Mouse (Mus musculus) hindbrain, embryonic 14.5 days (tissue): ENCODE data around the gene Camkk1. TPM values are rescaled to one million over a fixed set of nuclear protein-coding genes. Genes with fewer than 3 reads are reported as not detected.

Experiments used
- ATAC-seq: fragments of 200-750 bp; cut with Nextera tagmentation; 2 replicates; pipeline ENCODE4 v1.8.0; 2017; ENCODE audit warnings: moderate number of reproducible peaks, mild to moderate bottlenecking, moderate TSS enrichment, moderate library complexity; ENCODE audit not compliant: low FRiP score
- DNase-seq: peaks from one replicate; pipeline ENCODE4 v3.0.0-alpha.2; 2015; ENCODE audit warnings: low spot score
- H3K27ac ChIP-seq: fragments of 300-500 bp; sonication (generic); 2 replicates; pipeline ENCODE4 v1.5.1; 2014; ENCODE audit warnings: mild to moderate bottlenecking, moderate library complexity
- H3K27me3 ChIP-seq: fragments of 300-500 bp; sonication (generic); 2 replicates; pipeline ENCODE4 v1.6.1; 2014; ENCODE audit warnings: mild to moderate bottlenecking, low read length, mixed read lengths; ENCODE audit not compliant: control insufficient read depth, insufficient read depth
- H3K36me3 ChIP-seq: fragments of 300-500 bp; sonication (generic); replicated peaks from 2 replicates; pipeline ENCODE4 v1.6.1; 2014; ENCODE audit not compliant: control insufficient read depth, insufficient read depth
- H3K4me1 ChIP-seq: fragments of 300-500 bp; sonication (generic); replicated peaks from 2 replicates; pipeline ENCODE4 v1.6.1; 2014; ENCODE audit warnings: antibody characterized with exemption, low read length, mixed read lengths; ENCODE audit not compliant: control insufficient read depth, insufficient read depth
- H3K4me2 ChIP-seq: fragments of 300-500 bp; sonication (generic); replicated peaks from 2 replicates; pipeline ENCODE4 v1.6.1; 2014; ENCODE audit warnings: mild to moderate bottlenecking, moderate library complexity
- H3K4me3 ChIP-seq: fragments of 300-500 bp; sonication (generic); replicated peaks from 2 replicates; pipeline ENCODE4 v1.5.1; 2014; ENCODE audit warnings: mild to moderate bottlenecking, low read length
- H3K9ac ChIP-seq: fragments of 300-500 bp; sonication (generic); 2 replicates; pipeline ENCODE4 v1.6.1; 2014
- H3K9me3 ChIP-seq: fragments of 300-500 bp; sonication (generic); 2 replicates; pipeline ENCODE4 v1.6.1; 2016; ENCODE audit warnings: low read length; ENCODE audit not compliant: control insufficient read depth
- WGBS: fragments of 180-500 bp; shearing (Covaris S2); extraction: QIAGEN DNeasy Blood & Tissue Kit; methylation state at CpG from one replicate; pipeline ENCODE4 v1.1.7; 2014; 5-methylcytosine and 5-hydroxymethylcytosine counted together
- polyA plus RNA-seq: library from polyadenylated mRNA; unstranded; fragments of >200 nt; fragmentation: Nextera tagmentation; extraction: Ambion mirVana; gene quantifications from 2 replicates; pipeline ENCODE4 v1.2.1, GENCODE M21; 2014

Camkk1 gene
- polyA plus RNA-seq, 1 experiment from 2014 or later, result 13.9 TPM

- no peak overlapping the region for H3K27ac ChIP-seq
- H3K36me3 ChIP-seq, result peaks cover 24% of the 10 kb centered on the region
- DNase-seq, result no peak
Observed at GRCm38 (mm10) chr11:73087700-73088480, 69.1 kb downstream of the Camkk1 start.

GRCm38 (mm10) chr11:73090283-73090682, 71.5 kb downstream of the Camkk1 start, which contains the start of gene Itgae:
TSS of gene Itgae (plus strand) at chr11:73090583.
- Histone ChIP-seq H3K4me1 (no peaks in the 10 kb centered on the region), H3K27ac (no peak within 1 kb of the TSS), H3K4me2 (no peak within 1 kb of the TSS), H3K4me3 (no peak within 1 kb of the TSS), H3K9ac (no peak within 1 kb of the TSS), H3K27me3 (no peaks in the 10 kb centered on the region), H3K9me3 (no peaks in the 10 kb centered on the region), H3K36me3 (peaks cover 8% of the 10 kb centered on the region)
- DNase-seq (no peak), ATAC-seq (no peak)
- WGBS, result 81% methylated on average over 4 of the region's 4 CpGs

More at GRCm38 (mm10) chr11:73087700-73088480, 69.1 kb downstream of the Camkk1 start:
- Histone ChIP-seq H3K9me3 (no peaks in the 10 kb centered on the region), H3K9ac (no peak overlapping the region), H3K4me1 (no peaks in the 10 kb centered on the region), H3K4me2 (no peak overlapping the region), H3K4me3 (no peak overlapping the region), H3K27me3 (no peaks in the 10 kb centered on the region)
- 72% methylated on average over 6 of the region's 6 CpGs for WGBS
- no peak for ATAC-seq

GRCm38 (mm10) chr11:73090826-73091225, 72.0 kb downstream of the Camkk1 start:
- peaks cover 2% of the 10 kb centered on the region for H3K36me3 ChIP-seq

More at GRCm38 (mm10) chr11:73090826-73091225, 72.0 kb downstream of the Camkk1 start:
- H3K4me3 ChIP-seq, result no peak overlapping the region
- H3K27me3 ChIP-seq, result no peaks in the 10 kb centered on the region
- ATAC-seq (no peak), DNase-seq (no peak)
- no peak overlapping the region for H3K27ac ChIP-seq
- no peak overlapping the region for H3K9ac ChIP-seq
- no peaks in the 10 kb centered on the region for H3K9me3 ChIP-seq
- no peaks in the 10 kb centered on the region for H3K4me1 ChIP-seq
- H3K4me2 ChIP-seq, result no peak overlapping the region
- WGBS, result 74% methylated on average over 2 of the region's 2 CpGs

Other genes starting within 250 kb of the Camkk1 start
- gene Cyb5d2, start 222.9 kb upstream of the Camkk1 start, polyA plus RNA-seq, result 5.9 and 7.3 TPM in 2 replicates
- 16.4 and 18.5 TPM in 2 replicates for gene Zzef1, start 222.8 kb upstream of the Camkk1 start, polyA plus RNA-seq
- gene Atp2a3, start 57.8 kb upstream of the Camkk1 start, polyA plus RNA-seq, result 2.0 TPM in 2 replicates
- gene P2rx1, start 19.9 kb upstream of the Camkk1 start, polyA plus RNA-seq, result 0.46 and 0.48 TPM in 2 replicates
- gene Ncbp3, start 28.8 kb downstream of the Camkk1 start, polyA plus RNA-seq, result 8.5 and 9.3 TPM in 2 replicates
- 0.25 and 0.32 TPM in 2 replicates for gene Itgae, start 71.6 kb downstream of the Camkk1 start, polyA plus RNA-seq
- 2.4 and 3.2 TPM in 2 replicates for gene Haspin, start 119.3 kb downstream of the Camkk1 start, polyA plus RNA-seq
- 0.33 and 1.0 TPM in 2 replicates for gene P2rx5, start 141.4 kb downstream of the Camkk1 start, polyA plus RNA-seq
- gene Emc6, start 158.0 kb downstream of the Camkk1 start, polyA plus RNA-seq, result 148 and 152 TPM in 2 replicates
- gene Tax1bp3, start 158.1 kb downstream of the Camkk1 start, polyA plus RNA-seq, result 121 and 132 TPM in 2 replicates
- 17.6 and 17.7 TPM in 2 replicates for gene Ctns, start 180.0 kb downstream of the Camkk1 start, polyA plus RNA-seq
- gene Shpk, start 180.5 kb downstream of the Camkk1 start, polyA plus RNA-seq, result 1.6 and 2.5 TPM in 2 replicates
- 0.16 and 0.29 TPM in 2 replicates for gene Trpv1, start 215.3 kb downstream of the Camkk1 start, polyA plus RNA-seq
- 0.27 and 0.32 TPM in 2 replicates for gene Trpv3, start 248.4 kb downstream of the Camkk1 start, polyA plus RNA-seq